Mouse (Mus musculus): ENCODE results near the gene Sh3tc1. TPM values are rescaled to one million over a fixed set of nuclear protein-coding genes. Genes with fewer than 3 reads are reported as not detected.

Gene Sh3tc1
- not detected in 2 replicates for polyA plus RNA-seq (2012)

GRCm38 (mm10) chr5:35739536-35740278, at the start of gene Sh3tc1:
Gene Sh3tc1 (minus strand): TSS chr5:35739987.
- TF ChIP-seq GATA1 (IDR thresholded peaks at IDR 0.05; ENCODE audit: low read length): no peak

- TF ChIP-seq GATA1 (IDR thresholded peaks at IDR 0.05; ENCODE audit: low read length): no peak
These were observed 48.9 kb upstream of the Sh3tc1 start for GRCm38 (mm10) chr5:35788719-35789118.

GRCm38 (mm10) chr5:35787847-35788246, 48.1 kb upstream of the Sh3tc1 start:
- no peak for TF ChIP-seq GATA1 (IDR thresholded peaks at IDR 0.05; ENCODE audit: low read length)

- TF ChIP-seq GATA1 (IDR thresholded peaks at IDR 0.05; ENCODE audit: low read length): no peak
These were observed 46.1 kb upstream of the Sh3tc1 start for GRCm38 (mm10) chr5:35785853-35786252.

GRCm38 (mm10) chr5:35782648-35783180, 42.9 kb upstream of the Sh3tc1 start:
- no peak for TF ChIP-seq GATA1 (IDR thresholded peaks at IDR 0.05; ENCODE audit: low read length)

- TF ChIP-seq GATA1 (IDR thresholded peaks at IDR 0.05; ENCODE audit: low read length): no peak
These were observed 41.3 kb upstream of the Sh3tc1 start for GRCm38 (mm10) chr5:35781116-35781515.

- no peak for TF ChIP-seq GATA1 (IDR thresholded peaks at IDR 0.05; ENCODE audit: low read length)
These were observed 34.3 kb upstream of the Sh3tc1 start for GRCm38 (mm10) chr5:35774137-35774424.

GRCm38 (mm10) chr5:35773274-35774136, 33.7 kb upstream of the Sh3tc1 start:
- no peak for TF ChIP-seq GATA1 (IDR thresholded peaks at IDR 0.05; ENCODE audit: low read length)

GRCm38 (mm10) chr5:35770891-35771663, 31.3 kb upstream of the Sh3tc1 start:
- no peak for TF ChIP-seq GATA1 (IDR thresholded peaks at IDR 0.05; ENCODE audit: low read length)

GRCm38 (mm10) chr5:35770246-35770645, 30.5 kb upstream of the Sh3tc1 start:
- TF ChIP-seq GATA1 (IDR thresholded peaks at IDR 0.05; ENCODE audit: low read length): no peak

- no peak for TF ChIP-seq GATA1 (IDR thresholded peaks at IDR 0.05; ENCODE audit: low read length)
These were observed 29.2 kb upstream of the Sh3tc1 start for GRCm38 (mm10) chr5:35768997-35769396.

GRCm38 (mm10) chr5:35768525-35768924, 28.7 kb upstream of the Sh3tc1 start:
- TF ChIP-seq GATA1 (IDR thresholded peaks at IDR 0.05; ENCODE audit: low read length): no peak

- TF ChIP-seq GATA1 (IDR thresholded peaks at IDR 0.05; ENCODE audit: low read length): no peak
These were observed 26.1 kb upstream of the Sh3tc1 start for GRCm38 (mm10) chr5:35765909-35766308.

GRCm38 (mm10) chr5:35762850-35763249, 23.1 kb upstream of the Sh3tc1 start:
- no peak for TF ChIP-seq GATA1 (IDR thresholded peaks at IDR 0.05; ENCODE audit: low read length)

GRCm38 (mm10) chr5:35762388-35762787, 22.6 kb upstream of the Sh3tc1 start:
- TF ChIP-seq GATA1 (IDR thresholded peaks at IDR 0.05; ENCODE audit: low read length): no peak

GRCm38 (mm10) chr5:35761323-35761722, 21.5 kb upstream of the Sh3tc1 start:
- no peak for TF ChIP-seq GATA1 (IDR thresholded peaks at IDR 0.05; ENCODE audit: low read length)
